Mouse (Mus musculus): ENCODE data around the gene Agk. TPM values are rescaled to one million over a fixed set of nuclear protein-coding genes. Genes with fewer than 3 reads are reported as not detected.

Agk gene
- polyA plus RNA-seq, 1 experiment from 2014 or later = 44.4 TPM

DNA sequence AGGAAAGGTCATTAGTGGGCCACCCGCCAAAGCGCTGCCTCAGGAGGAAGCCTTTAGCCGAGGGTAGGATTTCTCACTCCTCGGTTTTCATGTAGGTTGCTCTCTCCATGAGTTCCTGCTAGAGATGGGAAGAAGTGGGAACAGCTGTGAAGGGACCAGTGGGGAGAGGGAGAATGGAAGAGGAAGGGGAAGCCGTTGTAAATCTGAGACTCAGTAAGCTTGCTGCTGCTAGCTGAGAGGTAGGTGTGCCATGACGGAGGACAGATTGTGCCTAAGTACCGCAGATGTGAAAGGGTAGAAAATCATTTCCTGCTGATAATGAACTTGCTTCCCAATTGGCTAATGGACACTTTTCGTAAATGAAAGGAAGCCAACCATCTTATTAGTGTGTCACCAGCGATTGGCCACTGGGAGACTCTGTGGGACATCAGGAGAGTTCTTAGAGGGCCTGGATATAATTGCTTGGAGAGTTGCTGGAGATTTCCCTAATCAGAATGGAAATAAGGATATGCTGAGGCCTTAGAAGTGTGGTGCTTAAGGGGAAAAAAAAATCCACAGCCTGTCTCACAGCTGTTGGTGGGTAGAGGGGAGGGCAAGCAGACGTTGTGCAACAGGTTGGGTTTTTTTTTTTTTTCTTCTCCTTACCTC, 118.4 kb downstream of the Agk start:
- Histone ChIP-seq H3K27ac (ENCODE audit: low read length) (no peak overlapping the region), H3K9me3 (replicated peaks; ENCODE audit: control insufficient read depth, low read length) (no peaks in the 10 kb centered on the region), H3K9ac (ENCODE audit: low read length) (no peak overlapping the region), H3K27me3 (ENCODE audit: control insufficient read depth, insufficient read depth, low read length) (peaks cover 4% of the 10 kb centered on the region; the same call in 1 of the 2 replicates), H3K4me3 (ENCODE audit: low read length) (no peak overlapping the region), H3K4me1 (ENCODE audit: control insufficient read depth, insufficient read depth, low read length) (no peaks in the 10 kb centered on the region), H3K36me3 (ENCODE audit: control insufficient read depth, insufficient read depth) (no peaks in the 10 kb centered on the region), H3K4me2 (ENCODE audit: low read depth, low read length) (no peak overlapping the region)
- WGBS = 21% methylated on average over 10 of the region's 10 CpGs
- no peak for ATAC-seq (replicated peaks; ENCODE audit: extremely low read depth, insufficient read depth, low FRiP score)

Other genes starting within 250 kb of the Agk start
- 3.9 TPM in 2 replicates for gene E330009J07Rik, start 111.0 kb downstream of the Agk start, polyA plus RNA-seq (2015; fragmentation: Nextera tagmentation; extraction: Ambion mirVana)
- gene Wee2, start 113.9 kb downstream of the Agk start, polyA plus RNA-seq (2015; fragmentation: Nextera tagmentation; extraction: Ambion mirVana) = not detected in 2 replicates
- 99.6 and 130 TPM in 2 replicates for gene Ssbp1, start 146.2 kb downstream of the Agk start, polyA plus RNA-seq (2015; fragmentation: Nextera tagmentation; extraction: Ambion mirVana)
- not detected in 2 replicates for gene Tas2r137, start 166.1 kb downstream of the Agk start, polyA plus RNA-seq (2015; fragmentation: Nextera tagmentation; extraction: Ambion mirVana)
- not detected in 2 replicates for gene Tas2r108, start 168.4 kb downstream of the Agk start, polyA plus RNA-seq (2015; fragmentation: Nextera tagmentation; extraction: Ambion mirVana)
- gene Prss37, start 194.3 kb downstream of the Agk start, polyA plus RNA-seq (2015; fragmentation: Nextera tagmentation; extraction: Ambion mirVana) = not detected in 2 replicates
- not detected in 2 replicates for gene Olfr461, start 229.9 kb downstream of the Agk start, polyA plus RNA-seq (2015; fragmentation: Nextera tagmentation; extraction: Ambion mirVana)
- not detected in 2 replicates for gene Olfr460, start 244.3 kb downstream of the Agk start, polyA plus RNA-seq (2015; fragmentation: Nextera tagmentation; extraction: Ambion mirVana)

Measured in heart, embryonic 16.5 days (tissue).